Mouse (Mus musculus): ENCODE measurements around the gene Wscd2.

DNA sequence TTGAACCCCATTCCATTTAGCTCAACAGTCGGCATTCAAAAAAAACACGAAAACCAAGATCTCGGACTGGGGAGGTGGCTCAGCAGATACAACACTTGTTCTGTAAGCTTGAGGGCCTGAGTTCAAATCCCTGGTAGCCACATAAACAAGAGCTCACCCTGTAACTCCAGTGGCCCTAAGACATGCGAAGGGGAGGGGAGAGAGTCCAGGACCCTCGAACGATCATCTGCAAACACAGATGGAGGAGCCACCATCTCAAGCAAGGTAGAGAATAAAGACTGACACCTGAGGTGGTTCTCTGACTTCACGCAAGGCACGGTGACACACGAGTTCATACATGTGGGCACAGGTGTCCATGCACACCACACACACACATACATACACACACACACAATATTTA, 516 bp upstream of the Wscd2 start:
- TF ChIP-seq ZKSCAN1 (IDR thresholded peaks at IDR 0.05; ENCODE audit: borderline replicate concordance, low read depth, low read length), result no peak
- no peak for TF ChIP-seq CTCF (conservative IDR thresholded peaks at IDR 0.05 in 1 of 2, IDR thresholded peaks at IDR 0.05 in 1 of 2; ENCODE audit: low read depth in 2 of 2, low read length in 2 of 2)
- TF ChIP-seq IRF4 (IDR thresholded peaks at IDR 0.05; ENCODE audit: low read depth, low read length), result no peak
- TF ChIP-seq JUND (conservative IDR thresholded peaks at IDR 0.05; ENCODE audit: low read depth, low read length), result no peak
- TF ChIP-seq E2F4 (IDR thresholded peaks at IDR 0.05; ENCODE audit: insufficient replicate concordance, low read depth, low read length), result no peak
- TF ChIP-seq EP300 (IDR thresholded peaks at IDR 0.05; ENCODE audit: low read length), result no peak
- TF ChIP-seq HCFC1 (IDR thresholded peaks at IDR 0.05; ENCODE audit: low read depth, low read length), result no peak

Data from CH12.LX (cell line).